Mouse (Mus musculus): ENCODE results near the gene Gas6.

DNA sequence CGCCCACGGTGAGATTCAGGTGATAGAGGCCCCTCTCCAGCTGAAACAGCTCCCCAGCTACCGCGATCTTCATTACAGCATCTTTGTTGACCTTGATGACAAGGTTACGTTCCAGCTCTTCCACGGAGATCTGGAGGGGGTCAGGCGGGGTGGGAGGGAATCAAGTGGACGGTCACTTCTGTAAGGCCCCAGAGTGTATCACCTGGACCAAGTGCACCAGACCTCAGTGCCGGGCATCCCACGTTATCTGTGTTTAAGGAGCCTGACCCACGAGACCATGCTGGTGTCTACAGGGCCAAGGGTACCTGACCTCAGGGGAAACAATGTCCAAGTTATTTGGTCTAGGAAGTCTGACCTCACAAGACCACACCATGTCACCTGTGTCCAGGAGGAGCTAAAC, 22.8 kb downstream of the Gas6 start:
- TF ChIP-seq CTCF (IDR thresholded peaks at IDR 0.05; ENCODE audit: extremely low read depth, insufficient read length, insufficient replicate concordance, low read depth, low read length) (no peak), POLR2A (IDR thresholded peaks at IDR 0.05; ENCODE audit: low read depth, low read length) (no peak)

Data from small intestine, adult 2 months (tissue).